Mouse (Mus musculus) kidney, adult 2 months (tissue): Measurements from ENCODE around the gene Scimp.

Experiments used
- CTCF ChIP-seq: fragments of 200-500 bp; conservative IDR thresholded peaks from 2 replicates; pipeline ENCODE4 v1.5.1; 2011; ENCODE audit warnings: low read depth, mild to moderate bottlenecking, control low read depth, low read length, moderate library complexity, mixed read lengths; ENCODE audit not compliant: insufficient read depth, insufficient read length
- POLR2A ChIP-seq: fragments of 200-500 bp; IDR thresholded peaks from one replicate; pipeline ENCODE4 v1.6.1; 2011; ENCODE audit warnings: low read depth, low read length, control low read depth

DNA sequence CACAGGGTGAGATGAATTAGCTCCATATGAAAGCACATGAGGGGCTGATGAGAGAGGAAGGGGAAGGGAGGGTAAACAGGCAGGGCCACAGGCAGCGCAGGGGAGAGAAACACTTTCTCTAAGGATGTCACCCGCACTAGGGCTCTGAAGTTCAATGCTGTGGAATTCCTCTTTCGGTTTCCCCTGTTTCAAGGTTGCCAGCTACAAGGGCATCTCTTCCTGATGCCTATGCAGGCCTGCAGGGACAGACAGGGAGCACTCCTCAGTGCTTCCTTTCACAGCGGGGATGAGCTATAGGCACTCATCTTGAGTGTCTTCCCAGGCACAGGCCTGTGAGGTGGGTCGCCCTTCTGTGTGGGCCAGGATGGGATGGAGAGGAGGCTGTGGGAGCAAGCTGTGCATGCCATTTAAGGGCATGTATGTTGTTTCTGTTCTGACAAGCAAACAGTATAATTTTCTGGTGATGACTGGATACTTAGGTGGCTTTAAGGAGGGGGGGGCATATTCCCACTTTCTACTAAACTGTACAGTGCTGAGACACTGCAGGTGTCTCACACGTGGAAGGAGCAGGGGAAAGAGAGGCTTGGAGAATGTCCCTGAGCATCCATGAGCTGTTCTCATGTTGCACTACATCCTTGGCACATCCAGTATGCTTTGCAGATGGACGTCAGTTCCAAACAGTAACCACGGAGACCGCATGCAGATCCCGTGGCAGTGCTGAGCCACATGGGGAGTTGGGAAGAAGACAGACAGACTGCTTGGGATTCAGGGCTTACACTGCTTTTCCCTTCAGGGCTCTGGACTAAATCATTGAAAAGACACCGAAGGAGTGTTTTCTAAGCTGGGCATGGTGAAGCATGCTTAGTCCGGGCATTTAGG lies 69.6 kb downstream of the Scimp start:
- TF ChIP-seq CTCF (no peak), POLR2A (no peak)
